In the genomic region with DNA sequence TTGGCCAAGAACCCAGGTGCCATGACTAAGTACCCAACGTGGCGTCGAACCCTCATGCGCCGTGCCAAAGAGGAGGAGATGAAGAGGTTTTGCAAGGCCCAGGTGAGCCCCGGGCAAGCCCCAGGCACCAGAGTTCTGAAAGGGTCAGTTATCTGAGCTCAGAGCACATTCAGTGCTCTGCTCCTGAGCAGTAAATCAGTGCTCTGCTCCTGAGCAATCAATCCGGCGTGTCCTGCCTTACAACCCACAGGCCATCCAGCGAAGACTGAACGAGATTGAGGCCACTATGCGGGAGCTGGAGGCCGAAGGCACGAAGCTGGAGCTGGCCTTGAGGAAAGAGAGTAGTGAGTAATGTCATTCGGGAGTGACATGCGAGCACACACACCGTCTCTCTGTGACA, we compare ENCODE assay signal across 13 mouse cellular contexts. TPM values are rescaled to one million over a fixed set of nuclear protein-coding genes. Genes with fewer than 3 reads are reported as not detected.
"Had no signal": no experiment of that assay in that cellular context is flagged by ENCODE, and none has a peak within 500 bp of the region (broad histone marks: within the 10 kb centered on the region; RNA-seq: fewer than 3 reads in every experiment).

No protein-coding gene starts in this region.

- DNase-seq: kidney, adult 18-20 months; kidney, adult 9 months; kidney, postnatal 14 days; kidney, postnatal 4 days; liver, embryonic 13.5 days; lung, adult 2 months; lung, postnatal 14 days; lung, postnatal 4 days; retina, postnatal 1 day; right cerebral cortex, postnatal 25 days; spleen, adult 18-20 months; thymus, postnatal 25 days had no signal

RNA-seq across cellular contexts. Expression of a gene that starts 4.5 kb away (rescaled TPM):
- total RNA-seq: neutrophil, adult 5-6 weeks had no signal
